Mouse (Mus musculus) spleen, adult 2 months (tissue): Measurements from ENCODE around the gene Alox5.

Experiments
- CTCF ChIP-seq: fragments of 200-500 bp; IDR thresholded peaks from 2 replicates; pipeline ENCODE4 v1.5.1; 2011; ENCODE audit warnings: mild to moderate bottlenecking, inconsistent platforms; ENCODE audit not compliant: insufficient read depth, insufficient read length, insufficient replicate concordance; ENCODE audit errors: extremely low read depth
- POLR2A ChIP-seq: fragments of 200-500 bp; IDR thresholded peaks from 2 replicates; pipeline ENCODE4 v1.6.1; 2011; ENCODE audit warnings: low read depth, low read length, inconsistent platforms

DNA sequence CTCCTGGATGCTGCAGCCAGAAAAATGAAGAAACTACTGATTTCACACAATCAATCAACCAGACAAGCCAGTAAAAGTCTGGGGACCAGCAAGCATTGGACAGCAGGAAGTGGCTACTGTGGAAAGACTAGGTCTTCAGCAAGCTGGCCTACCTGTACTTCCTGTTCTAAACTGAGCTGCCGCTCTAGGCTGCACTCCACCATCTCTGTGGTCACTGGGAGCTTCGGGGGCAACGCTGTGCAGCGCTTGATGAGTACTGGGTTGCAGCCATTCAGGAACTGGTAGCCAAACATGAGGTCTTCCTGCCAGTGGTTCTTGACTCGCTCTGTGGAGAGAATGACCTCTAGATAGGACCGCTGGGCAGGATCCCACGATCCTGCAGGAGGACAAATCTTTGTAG lies 38.0 kb downstream of the Alox5 start:
- TF ChIP-seq POLR2A (no peak), CTCF (no peak)
